Mouse (Mus musculus): ENCODE measurements around the gene Nav3. TPM values are rescaled to one million over a fixed set of nuclear protein-coding genes. Genes with fewer than 3 reads are reported as not detected.

Nav3 gene
- total RNA-seq, 2 experiments from 2014 or later, result 77.6 to 79.2 TPM

DNA sequence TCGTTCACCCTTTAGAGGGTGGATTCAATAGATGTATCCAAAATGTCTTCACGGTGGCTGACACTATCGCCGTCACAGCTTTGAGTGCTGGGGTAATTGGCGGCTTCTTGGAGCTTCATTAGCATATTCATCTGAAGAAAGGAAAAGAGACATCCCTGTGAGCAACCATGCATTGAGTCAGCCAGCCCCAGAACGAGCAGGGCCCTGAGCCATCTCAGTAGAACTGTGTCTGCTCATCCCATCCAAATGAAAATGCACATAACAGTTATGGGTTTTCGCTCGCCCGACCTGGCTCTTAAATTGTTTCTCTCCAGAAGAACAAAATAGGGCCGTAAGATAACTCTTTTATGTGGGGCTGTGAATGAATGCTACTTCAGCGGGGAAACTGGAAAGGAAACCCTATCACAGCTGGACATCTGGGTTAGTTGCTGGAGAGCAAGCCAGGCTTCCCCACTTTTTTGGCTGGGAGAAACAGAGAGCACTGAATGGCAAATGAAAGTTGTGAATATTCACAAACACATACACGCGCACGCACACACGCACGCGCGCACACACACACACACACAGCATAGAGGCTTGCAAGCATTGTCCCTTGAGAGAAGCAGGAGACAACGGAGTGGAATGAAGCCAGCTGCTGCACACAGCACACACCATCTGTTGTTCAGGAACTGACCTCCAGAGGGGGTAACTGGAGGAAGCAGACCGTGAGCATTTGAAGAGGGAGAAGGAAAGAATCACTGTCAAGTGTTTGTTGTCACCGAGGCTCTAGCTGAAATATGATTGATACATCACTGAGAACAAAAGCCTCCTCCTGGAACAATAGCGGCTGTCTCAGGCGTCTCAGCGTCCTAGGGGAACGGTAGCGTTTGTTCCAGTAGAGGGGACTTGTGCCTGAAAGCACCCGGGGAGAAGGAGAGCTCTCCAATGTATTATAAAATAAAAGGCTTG is 771.6 kb downstream of the Nav3 start:
- peak; percentile 57 to 67 for DNase-seq (ENCODE audit: low spot score in 2 of 2)
- H3K27ac ChIP-seq, result peak overlapping the region; percentile 90
- peak; percentile 70 for TF ChIP-seq CTCF (conservative IDR thresholded peaks at IDR 0.05)
- H3K4me3 ChIP-seq, result peak overlapping the region; percentile 51

DNA sequence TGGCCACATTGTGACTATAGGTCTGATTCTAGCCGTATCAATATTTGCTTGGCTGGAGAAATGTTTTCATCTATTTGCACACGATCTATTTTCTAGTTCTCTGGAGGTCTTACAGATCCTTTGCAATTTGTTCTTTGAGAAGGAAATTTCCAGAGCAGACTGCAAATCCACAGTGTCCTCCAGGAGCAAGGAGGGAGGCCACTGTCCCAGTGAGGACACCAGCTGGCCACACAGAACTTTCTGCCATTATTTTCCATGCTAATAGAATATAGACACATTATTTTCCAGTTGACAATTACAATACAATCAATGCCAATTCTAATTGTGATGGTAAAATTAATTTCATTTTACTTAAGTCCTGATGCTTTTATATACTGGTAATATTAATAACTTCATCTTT is 783.1 kb downstream of the Nav3 start:
- no peak overlapping the region for H3K27ac ChIP-seq

DNA sequence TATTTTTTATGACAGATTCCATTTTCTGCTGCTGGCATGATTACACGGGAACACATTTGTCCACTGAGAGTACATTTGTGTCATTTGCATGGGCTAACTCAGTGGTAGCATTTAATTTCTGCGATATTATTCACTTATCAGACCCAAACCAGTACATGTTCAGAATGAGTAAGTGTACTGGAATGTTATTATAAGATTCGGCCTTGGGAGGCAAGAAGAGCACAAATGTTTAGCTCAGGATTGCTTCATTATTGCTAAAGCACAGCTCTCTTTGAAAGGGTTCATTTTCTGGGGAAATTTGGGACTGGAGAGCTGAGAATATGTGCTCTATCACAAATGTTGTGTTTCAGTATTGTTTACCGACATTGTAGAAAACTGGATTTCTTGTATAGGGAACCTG is 788.6 kb downstream of the Nav3 start:
- no peak for DNase-seq (ENCODE audit: low spot score in 2 of 2)
- no peak for TF ChIP-seq CTCF (conservative IDR thresholded peaks at IDR 0.05)
- H3K27ac ChIP-seq, result peak overlapping the region; percentile 62
- no peak overlapping the region for H3K4me3 ChIP-seq

More for the DNA sequence above, 783.1 kb downstream of the Nav3 start:
- no peak overlapping the region for H3K4me3 ChIP-seq
- TF ChIP-seq CTCF (conservative IDR thresholded peaks at IDR 0.05), result no peak
- DNase-seq (ENCODE audit: low spot score in 2 of 2), result no peak

DNA sequence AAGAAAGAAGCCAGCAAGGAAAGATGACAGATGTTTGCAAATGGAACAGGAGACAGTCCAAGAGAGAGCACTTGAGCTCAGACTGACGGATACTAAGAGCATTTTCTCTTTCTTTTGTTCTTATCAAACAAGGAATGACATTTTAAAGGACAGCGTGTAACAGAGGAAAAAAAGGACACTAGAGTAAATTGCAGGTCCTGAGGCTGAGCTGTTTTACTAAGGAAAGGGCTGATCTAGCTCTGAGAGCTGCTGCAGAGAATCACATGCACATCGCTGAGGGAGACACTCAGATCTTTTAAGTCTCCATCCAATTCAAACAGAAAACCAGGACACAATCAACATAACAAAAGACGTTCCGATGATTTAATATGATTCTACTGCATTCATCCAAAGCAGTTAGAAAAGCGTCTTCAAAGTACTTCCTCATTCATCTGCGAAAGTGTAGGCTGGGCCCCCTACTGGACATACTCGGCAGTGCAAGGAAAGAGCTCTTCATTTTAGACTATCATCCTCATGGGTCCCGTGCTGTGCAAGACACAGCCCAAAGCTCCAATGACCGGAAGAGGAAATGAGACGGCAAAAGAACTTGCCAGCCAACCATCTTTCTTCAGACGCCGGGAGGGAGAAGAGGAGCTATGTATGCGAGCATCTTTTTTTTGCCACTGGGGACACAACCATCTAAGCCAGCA is 791.2 kb downstream of the Nav3 start:
- peak; percentile 97 for TF ChIP-seq CTCF (conservative IDR thresholded peaks at IDR 0.05)
- Histone ChIP-seq H3K27ac (peak overlapping the region; percentile 56), H3K4me3 (peak overlapping the region; percentile 35)
- peak; percentile 82 to 86 for DNase-seq (ENCODE audit: low spot score in 2 of 2)

DNA sequence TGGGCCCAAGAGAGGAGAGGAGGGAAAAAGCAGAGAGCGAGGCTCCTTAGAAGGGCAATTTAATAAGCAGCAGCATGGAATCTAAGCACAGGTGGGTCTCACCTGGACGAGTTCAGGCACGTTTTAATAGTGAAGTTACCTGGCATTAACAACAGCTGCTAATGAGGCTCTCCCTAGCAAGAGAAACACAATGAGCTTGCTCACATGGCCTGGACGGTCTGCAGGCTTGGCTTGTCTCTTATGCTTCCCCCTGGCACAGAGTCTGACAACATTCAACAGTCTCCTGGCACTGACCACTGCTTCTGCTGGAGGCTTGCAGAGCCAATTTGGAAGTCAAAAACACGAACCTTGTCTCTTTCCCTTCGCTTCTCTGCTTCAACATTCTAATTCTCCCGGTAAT is 804.5 kb downstream of the Nav3 start:
- no peak for TF ChIP-seq CTCF (conservative IDR thresholded peaks at IDR 0.05)
- peak in 1 of 2 experiments; percentile 37 for DNase-seq (ENCODE audit: low spot score in 2 of 2)
- Histone ChIP-seq H3K4me3 (no peak overlapping the region), H3K27ac (no peak overlapping the region)

DNA sequence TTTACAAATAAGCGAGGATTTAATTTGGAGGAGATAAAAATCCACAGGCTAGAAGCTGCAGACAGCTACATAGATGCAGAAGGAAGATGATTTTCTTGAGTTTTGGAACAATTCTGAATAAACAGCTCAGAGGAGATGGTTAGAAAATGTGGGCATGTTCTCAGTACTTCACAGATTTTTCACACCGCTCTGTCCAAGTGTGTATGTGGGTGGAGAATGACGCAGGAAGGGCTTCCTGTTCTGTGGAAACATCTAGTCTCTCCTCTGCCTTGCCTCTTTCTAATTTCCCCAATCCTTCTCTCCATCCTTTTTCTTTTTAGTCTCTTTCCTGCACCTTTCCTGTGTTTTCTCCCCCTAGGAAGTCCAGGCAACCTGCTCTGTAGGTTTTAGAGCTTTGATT is 812.4 kb downstream of the Nav3 start:
- H3K27ac ChIP-seq, result peak overlapping the region; percentile 70
- no peak for TF ChIP-seq CTCF (conservative IDR thresholded peaks at IDR 0.05)
- DNase-seq (ENCODE audit: low spot score in 2 of 2), result peak; percentile 37 to 75
- no peak overlapping the region for H3K4me3 ChIP-seq

DNA sequence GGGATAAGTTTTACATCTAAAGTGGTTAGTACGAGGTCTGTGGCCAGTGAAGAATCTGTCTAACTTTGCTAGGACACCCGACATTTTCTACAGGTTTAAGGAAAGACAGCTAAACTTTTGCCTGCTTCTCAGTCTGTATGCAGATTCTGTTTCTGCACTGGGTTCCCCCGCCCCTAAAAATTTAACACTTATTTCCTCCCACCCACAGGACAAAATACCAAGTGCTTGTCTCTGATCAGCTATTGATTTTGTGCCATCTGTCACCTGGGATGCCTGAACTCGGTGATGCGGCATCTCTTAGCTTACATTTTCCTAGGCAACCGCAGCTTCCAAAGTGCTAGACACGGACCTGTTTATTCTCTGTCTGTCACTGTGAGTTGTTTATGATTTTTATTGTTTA is 814.2 kb downstream of the Nav3 start:
- TF ChIP-seq CTCF (conservative IDR thresholded peaks at IDR 0.05), result no peak
- no peak overlapping the region for H3K4me3 ChIP-seq
- peak overlapping the region; percentile 70 for H3K27ac ChIP-seq
- peak; percentile 46 to 66 for DNase-seq (ENCODE audit: low spot score in 2 of 2)

DNA sequence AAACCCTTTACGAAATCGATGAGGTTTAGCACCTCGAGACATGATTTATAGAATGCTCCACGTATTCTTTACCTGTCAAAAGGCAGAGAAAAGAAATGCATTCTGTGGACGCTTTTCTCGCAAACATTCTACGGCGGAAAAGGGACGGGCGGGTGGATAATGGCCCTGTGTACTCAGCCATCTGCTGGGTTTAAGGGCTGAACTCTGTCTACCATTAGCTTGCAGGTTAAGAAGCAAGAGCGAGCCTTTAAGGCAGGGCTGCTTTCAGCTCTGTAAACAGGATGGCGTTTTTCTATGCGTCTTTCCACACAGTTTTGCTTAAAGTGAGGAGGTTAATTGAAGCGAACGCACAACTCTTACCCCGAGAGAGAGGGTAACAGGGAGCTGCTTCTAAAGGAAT is 818.3 kb downstream of the Nav3 start:
- no peak for DNase-seq (ENCODE audit: low spot score in 2 of 2)
- no peak for TF ChIP-seq CTCF (conservative IDR thresholded peaks at IDR 0.05)
- Histone ChIP-seq H3K4me3 (no peak overlapping the region), H3K27ac (no peak overlapping the region)

Data from layer of hippocampus, adult 2 months (tissue).